Mouse (Mus musculus) cortical plate, adult 2 months (tissue): ENCODE data around the gene Trip11.

Source experiments
- CTCF ChIP-seq: fragments of 200-500 bp; IDR thresholded peaks from 2 replicates; pipeline ENCODE4 v1.5.1; 2011; ENCODE audit warnings: mild to moderate bottlenecking, control low read depth, low read length; ENCODE audit not compliant: insufficient read depth; ENCODE audit errors: extremely low read depth
- POLR2A ChIP-seq: fragments of 200-500 bp; IDR thresholded peaks from 2 replicates; pipeline ENCODE4 v1.6.1; 2011; ENCODE audit warnings: mild to moderate bottlenecking, low read length, control low read depth; ENCODE audit not compliant: insufficient read depth; ENCODE audit errors: extremely low read depth

DNA sequence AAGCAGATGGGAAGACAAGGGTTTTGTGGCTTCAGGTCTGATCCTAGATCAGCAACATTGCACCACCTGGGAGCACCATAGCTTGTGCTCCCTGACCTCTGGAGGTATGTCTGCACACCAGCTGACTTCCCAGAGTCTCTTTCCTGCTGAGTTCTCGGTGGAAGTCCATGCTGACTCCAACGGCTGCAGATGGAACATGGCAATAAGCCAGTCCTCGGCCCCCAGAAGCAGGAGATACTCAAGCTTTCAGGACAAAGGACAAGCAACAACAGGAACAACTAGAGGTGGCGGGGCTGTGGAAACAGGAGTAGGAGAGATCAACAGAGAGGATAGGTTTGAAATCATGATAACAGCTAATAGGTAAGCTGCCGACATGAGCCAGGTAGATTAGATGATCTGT lies 111.3 kb downstream of the Trip11 start:
- TF ChIP-seq POLR2A (no peak), CTCF (no peak)
